Mouse (Mus musculus) adrenal gland, postnatal 25 days (tissue): Measurements from ENCODE around the gene Ctnna3. TPM values are rescaled to one million over a fixed set of nuclear protein-coding genes. Genes with fewer than 3 reads are reported as not detected.
"Not testable (repeated sequence)": the region's sequence is repeated elsewhere in the genome, so short reads cannot be mapped to it uniquely, and the experiment has no call there.

Experiments used
- DNase-seq: peaks from one replicate; pipeline ENCODE4 v3.0.0; 2021; ENCODE audit warnings: mixed read lengths
- total RNA-seq: library from RNA; stranded (reverse); gene quantifications from 2 replicates; pipeline ENCODE4 v1.2.3, GENCODE M21; 2021

Ctnna3 gene
- total RNA-seq, 1 experiment from 2014 or later: 1.2 TPM

GRCm38 (mm10) chr10:64958391-64958790, 1528.5 kb downstream of the Ctnna3 start:
- DNase-seq: no peak

- DNase-seq: no peak
These were observed 1563.0 kb downstream of the Ctnna3 start for GRCm38 (mm10) chr10:64992871-64993270.

GRCm38 (mm10) chr10:65013525-65013924, 1583.6 kb downstream of the Ctnna3 start:
- no peak for DNase-seq

GRCm38 (mm10) chr10:65022667-65023066, 1592.8 kb downstream of the Ctnna3 start:
- DNase-seq: no peak

GRCm38 (mm10) chr10:65033516-65033915, 1603.6 kb downstream of the Ctnna3 start:
- not testable (repeated sequence) for DNase-seq

Other genes starting within 250 kb of the Ctnna3 start
- gene Mypn, start 226.1 kb upstream of the Ctnna3 start, total RNA-seq: 0.33 and 0.39 TPM in 2 replicates
- gene Herc4, start 186.3 kb upstream of the Ctnna3 start, total RNA-seq: 144 and 146 TPM in 2 replicates
- gene Sirt1, start 48.4 kb upstream of the Ctnna3 start, total RNA-seq: 16.2 and 17.7 TPM in 2 replicates
- 9.0 and 15.1 TPM in 2 replicates for gene Dnajc12, start 47.7 kb upstream of the Ctnna3 start, total RNA-seq
- not detected in 2 replicates for gene Gm7075, start 8.3 kb upstream of the Ctnna3 start, total RNA-seq